Mouse (Mus musculus) midbrain, embryonic 16.5 days (tissue): ENCODE data around the gene Cbarp. TPM values are rescaled to one million over a fixed set of nuclear protein-coding genes. Genes with fewer than 3 reads are reported as not detected.

ENCODE experiments used
- ATAC-seq: fragments of 200-750 bp; cut with Nextera tagmentation; 2 replicates; pipeline ENCODE4 v1.8.0; 2017; ENCODE audit warnings: moderate TSS enrichment
- H3K27ac ChIP-seq: fragments of 300-500 bp; sonication (generic); 2 replicates; pipeline ENCODE4 v1.5.1; 2014; ENCODE audit warnings: mild to moderate bottlenecking, low read length, mixed read lengths
- H3K27me3 ChIP-seq: fragments of 300-500 bp; sonication (generic); 2 replicates; pipeline ENCODE4 v1.6.1; 2014; ENCODE audit warnings: low read depth, low read length, mixed read lengths; ENCODE audit not compliant: control insufficient read depth, insufficient read depth
- H3K36me3 ChIP-seq: fragments of 300-500 bp; sonication (generic); 2 replicates; pipeline ENCODE4 v1.6.1; 2014; ENCODE audit warnings: mild to moderate bottlenecking, low read length, moderate library complexity, mixed read lengths; ENCODE audit not compliant: control insufficient read depth, insufficient read depth
- H3K4me1 ChIP-seq: fragments of 300-500 bp; sonication (generic); 2 replicates; pipeline ENCODE4 v1.6.1; 2014; ENCODE audit warnings: mild to moderate bottlenecking, low read length, mixed read lengths; ENCODE audit not compliant: control insufficient read depth, insufficient read depth
- H3K4me2 ChIP-seq: fragments of 300-500 bp; sonication (generic); 2 replicates; pipeline ENCODE4 v1.6.1; 2014; ENCODE audit warnings: mild to moderate bottlenecking, low read length, mixed read lengths
- H3K4me3 ChIP-seq: fragments of 300-500 bp; sonication (generic); 2 replicates; pipeline ENCODE4 v1.5.1; 2014; ENCODE audit warnings: low read depth, mild to moderate bottlenecking, low read length, moderate library complexity, mixed read lengths
- H3K9ac ChIP-seq: fragments of 300-500 bp; sonication (generic); 2 replicates; pipeline ENCODE4 v1.6.1; 2014; ENCODE audit warnings: low read depth, low read length, mixed read lengths
- H3K9me3 ChIP-seq: fragments of 300-500 bp; sonication (generic); replicated peaks from 2 replicates; pipeline ENCODE4 v1.6.1; 2014; ENCODE audit warnings: mild to moderate bottlenecking, low read length, mixed read lengths; ENCODE audit not compliant: control insufficient read depth, poor library complexity, severe bottlenecking
- WGBS: fragments of 180-500 bp; shearing (Covaris S2); extraction: QIAGEN DNeasy Blood & Tissue Kit; methylation state at CpG from one replicate; pipeline ENCODE4 v1.1.7; 2014; 5-methylcytosine and 5-hydroxymethylcytosine counted together
- polyA plus RNA-seq: library from polyadenylated mRNA; unstranded; fragments of >200 nt; fragmentation: Nextera tagmentation; extraction: Ambion mirVana; gene quantifications from 2 replicates; pipeline ENCODE4 v1.2.1, GENCODE M21; 2015

Gene Cbarp
- polyA plus RNA-seq, 1 experiment from 2014 or later: 81.6 TPM

GRCm38 (mm10) chr10:80161522-80162242 is 21.0 kb upstream of the Cbarp start:
- H3K4me1 ChIP-seq: peaks cover 39% of the 10 kb centered on the region
- H3K9ac ChIP-seq: no peak overlapping the region
- no peaks in the 10 kb centered on the region for H3K27me3 ChIP-seq
- no peak overlapping the region for H3K4me3 ChIP-seq
- no peak overlapping the region for H3K4me2 ChIP-seq
- no peaks in the 10 kb centered on the region for H3K9me3 ChIP-seq
- H3K36me3 ChIP-seq: peaks cover 3% of the 10 kb centered on the region; the same call in 1 of the 2 replicates
- ATAC-seq: no peak
- H3K27ac ChIP-seq: no peak overlapping the region
- WGBS: 18% methylated on average over 7 of the region's 7 CpGs

- Histone ChIP-seq H3K36me3 (peaks cover 11% of the 10 kb centered on the region; the same call in 1 of the 2 replicates), H3K9ac (peak overlapping the region; percentile 48; the same call in 1 of the 2 replicates), H3K27me3 (no peaks in the 10 kb centered on the region), H3K9me3 (no peaks in the 10 kb centered on the region), H3K4me3 (peak overlapping the region; percentile 46), H3K4me1 (peaks cover 35% of the 10 kb centered on the region), H3K27ac (peak overlapping the region; percentile 80), H3K4me2 (peak overlapping the region; percentile 78)
- WGBS: 2% methylated on average over 33 of the region's 33 CpGs
- ATAC-seq: no peak
Measured at GRCm38 (mm10) chr10:80160455-80161371, 20.1 kb upstream of the Cbarp start.

GRCm38 (mm10) chr10:80159561-80160454 is 19.2 kb upstream of the Cbarp start:
- Histone ChIP-seq H3K27ac (peak overlapping the region; percentile 90), H3K9ac (peak overlapping the region; percentile 64), H3K9me3 (no peaks in the 10 kb centered on the region), H3K27me3 (no peaks in the 10 kb centered on the region), H3K4me3 (peak overlapping the region; percentile 46), H3K4me1 (peaks cover 29% of the 10 kb centered on the region), H3K4me2 (peak overlapping the region; percentile 78), H3K36me3 (peaks cover 18% of the 10 kb centered on the region)
- under 1% methylated on average over 55 of the region's 55 CpGs for WGBS
- peak; percentile 85 for ATAC-seq

GRCm38 (mm10) chr10:80159021-80159560 is 18.5 kb upstream of the Cbarp start:
- Histone ChIP-seq H3K9me3 (no peaks in the 10 kb centered on the region), H3K9ac (peak overlapping the region; percentile 64), H3K4me2 (peak overlapping the region; percentile 78), H3K36me3 (peaks cover 25% of the 10 kb centered on the region), H3K4me1 (peaks cover 23% of the 10 kb centered on the region), H3K27ac (peak overlapping the region; percentile 90), H3K4me3 (peak overlapping the region; percentile 46), H3K27me3 (no peaks in the 10 kb centered on the region)
- peak; percentile 30 for ATAC-seq
- WGBS: 5% methylated on average over 12 of the region's 12 CpGs

GRCm38 (mm10) chr10:80158307-80158986 is 17.8 kb upstream of the Cbarp start:
- Histone ChIP-seq H3K36me3 (peaks cover 31% of the 10 kb centered on the region), H3K4me1 (peaks cover 28% of the 10 kb centered on the region), H3K4me2 (no peak overlapping the region), H3K9ac (peak overlapping the region; percentile 35), H3K9me3 (no peaks in the 10 kb centered on the region), H3K27me3 (no peaks in the 10 kb centered on the region), H3K27ac (peak overlapping the region; percentile 90), H3K4me3 (no peak overlapping the region)
- 11% methylated on average over 16 of the region's 18 CpGs for WGBS
- ATAC-seq: no peak

GRCm38 (mm10) chr10:80157141-80157929 is 16.7 kb upstream of the Cbarp start:
- ATAC-seq: no peak
- Histone ChIP-seq H3K4me2 (no peak overlapping the region), H3K4me3 (no peak overlapping the region), H3K27ac (peak overlapping the region; percentile 52), H3K4me1 (peaks cover 39% of the 10 kb centered on the region), H3K9ac (no peak overlapping the region), H3K36me3 (peaks cover 37% of the 10 kb centered on the region), H3K9me3 (no peaks in the 10 kb centered on the region), H3K27me3 (no peaks in the 10 kb centered on the region)
- WGBS: 50% methylated on average over 15 of the region's 15 CpGs

GRCm38 (mm10) chr10:80156752-80157053 is 16.1 kb upstream of the Cbarp start:
- WGBS: 56% methylated on average over 7 of the region's 7 CpGs
- Histone ChIP-seq H3K4me3 (no peak overlapping the region), H3K9ac (no peak overlapping the region), H3K4me1 (peaks cover 46% of the 10 kb centered on the region), H3K36me3 (peaks cover 37% of the 10 kb centered on the region), H3K9me3 (no peaks in the 10 kb centered on the region), H3K27ac (no peak overlapping the region; the same call in 1 of the 2 replicates), H3K27me3 (no peaks in the 10 kb centered on the region), H3K4me2 (no peak overlapping the region)
- ATAC-seq: no peak
